Mouse (Mus musculus) lung, embryonic 16.5 days (tissue): ENCODE measurements around the gene Wdr82. TPM values are rescaled to one million over a fixed set of nuclear protein-coding genes. Genes with fewer than 3 reads are reported as not detected.

Experiments used
- ATAC-seq: fragments of 200-750 bp; cut with Nextera tagmentation; 2 replicates; pipeline ENCODE4 v1.8.0; 2017; ENCODE audit warnings: low read depth, mild to moderate bottlenecking, moderate library complexity
- H3K27ac ChIP-seq: fragments of 300-500 bp; sonication (generic); 2 replicates; pipeline ENCODE4 v1.5.1; 2014; ENCODE audit warnings: mild to moderate bottlenecking, control low read depth, low read length
- H3K27me3 ChIP-seq: fragments of 300-500 bp; sonication (generic); 2 replicates; pipeline ENCODE4 v1.6.1; 2014; ENCODE audit warnings: low read depth, low read length, mixed read lengths; ENCODE audit not compliant: control insufficient read depth, insufficient read depth
- H3K36me3 ChIP-seq: fragments of 300-500 bp; sonication (generic); 2 replicates; pipeline ENCODE4 v1.6.1; 2014; ENCODE audit warnings: low read length; ENCODE audit not compliant: control insufficient read depth, insufficient read depth
- H3K4me1 ChIP-seq: fragments of 300-500 bp; sonication (generic); replicated peaks from 2 replicates; pipeline ENCODE4 v1.6.1; 2014; ENCODE audit warnings: low read length, mixed read lengths; ENCODE audit not compliant: control insufficient read depth, insufficient read depth
- H3K4me2 ChIP-seq: fragments of 300-500 bp; sonication (generic); 2 replicates; pipeline ENCODE4 v1.6.1; 2014; ENCODE audit warnings: low read depth, low read length, control low read depth
- H3K4me3 ChIP-seq: fragments of 300-500 bp; sonication (generic); 2 replicates; pipeline ENCODE4 v1.5.1; 2014; ENCODE audit warnings: mild to moderate bottlenecking, low read length, control low read depth
- H3K9ac ChIP-seq: fragments of 300-500 bp; sonication (generic); 2 replicates; pipeline ENCODE4 v1.6.1; 2014; ENCODE audit warnings: low read length, control low read depth
- H3K9me3 ChIP-seq: fragments of 300-500 bp; sonication (generic); 2 replicates; pipeline ENCODE4 v1.6.1; 2016; ENCODE audit warnings: low read length; ENCODE audit not compliant: control insufficient read depth
- WGBS: fragments of 180-500 bp; shearing (Covaris S2); extraction: QIAGEN DNeasy Blood & Tissue Kit; methylation state at CpG from one replicate; pipeline ENCODE4 v1.1.7; 2014; 5-methylcytosine and 5-hydroxymethylcytosine counted together
- polyA plus RNA-seq: library from polyadenylated mRNA; unstranded; fragments of >200 nt; fragmentation: Nextera tagmentation; extraction: Ambion mirVana; gene quantifications from 2 replicates; pipeline ENCODE4 v1.2.1, GENCODE M21; 2015

Wdr82 gene
- polyA plus RNA-seq, 1 experiment from 2014 or later = 17.5 TPM

GRCm38 (mm10) chr9:106183996-106184395 is 13.3 kb downstream of the Wdr82 start:
- WGBS = 86% methylated on average over 5 of the region's 5 CpGs

GRCm38 (mm10) chr9:106191355-106191754 is 20.6 kb downstream of the Wdr82 start:
- ATAC-seq = no peak
- peaks cover 64% of the 10 kb centered on the region for H3K36me3 ChIP-seq
- no peaks in the 10 kb centered on the region for H3K9me3 ChIP-seq
- no peak overlapping the region for H3K9ac ChIP-seq
- 93% methylated on average over 1 of the region's 1 CpGs for WGBS
- no peak overlapping the region for H3K4me3 ChIP-seq
- no peaks in the 10 kb centered on the region for H3K27me3 ChIP-seq
- no peaks in the 10 kb centered on the region for H3K4me1 ChIP-seq
- H3K27ac ChIP-seq = no peak overlapping the region
- no peak overlapping the region for H3K4me2 ChIP-seq

More at GRCm38 (mm10) chr9:106183996-106184395, 13.3 kb downstream of the Wdr82 start:
- Histone ChIP-seq H3K4me3 (no peak overlapping the region), H3K9me3 (no peaks in the 10 kb centered on the region), H3K4me1 (no peaks in the 10 kb centered on the region), H3K4me2 (no peak overlapping the region), H3K36me3 (peaks cover 78% of the 10 kb centered on the region), H3K27ac (no peak overlapping the region), H3K27me3 (no peaks in the 10 kb centered on the region), H3K9ac (no peak overlapping the region)
- no peak for ATAC-seq

GRCm38 (mm10) chr9:106192024-106192423 is 21.3 kb downstream of the Wdr82 start:
- H3K36me3 ChIP-seq = peaks cover 62% of the 10 kb centered on the region
- WGBS = 88% methylated on average over 8 of the region's 8 CpGs

GRCm38 (mm10) chr9:106192998-106193397 is 22.3 kb downstream of the Wdr82 start:
- no peaks in the 10 kb centered on the region for H3K27me3 ChIP-seq
- H3K27ac ChIP-seq = no peak overlapping the region
- no peak overlapping the region for H3K4me3 ChIP-seq
- H3K4me1 ChIP-seq = peaks cover 1% of the 10 kb centered on the region; the same call in 1 of the 2 replicates
- WGBS = 80% methylated on average over 1 of the region's 1 CpGs
- no peaks in the 10 kb centered on the region for H3K9me3 ChIP-seq
- no peak for ATAC-seq
- peaks cover 53% of the 10 kb centered on the region for H3K36me3 ChIP-seq
- no peak overlapping the region for H3K9ac ChIP-seq
- no peak overlapping the region for H3K4me2 ChIP-seq

More at GRCm38 (mm10) chr9:106192024-106192423, 21.3 kb downstream of the Wdr82 start:
- no peak for ATAC-seq
- Histone ChIP-seq H3K4me3 (no peak overlapping the region), H3K4me2 (no peak overlapping the region), H3K9me3 (no peaks in the 10 kb centered on the region), H3K27ac (no peak overlapping the region), H3K27me3 (no peaks in the 10 kb centered on the region), H3K4me1 (no peaks in the 10 kb centered on the region), H3K9ac (no peak overlapping the region)

- no peaks in the 10 kb centered on the region for H3K9me3 ChIP-seq
- WGBS = 86% methylated on average over 8 of the region's 8 CpGs
- H3K4me1 ChIP-seq = peaks cover 7% of the 10 kb centered on the region
- no peaks in the 10 kb centered on the region for H3K27me3 ChIP-seq
- H3K4me3 ChIP-seq = no peak overlapping the region
- no peak for ATAC-seq
- peaks cover 41% of the 10 kb centered on the region for H3K36me3 ChIP-seq
- no peak overlapping the region for H3K4me2 ChIP-seq
- no peak overlapping the region for H3K9ac ChIP-seq
- H3K27ac ChIP-seq = no peak overlapping the region
Measured at GRCm38 (mm10) chr9:106193930-106194807, 23.4 kb downstream of the Wdr82 start.

- no peaks in the 10 kb centered on the region for H3K27me3 ChIP-seq
- H3K36me3 ChIP-seq = peaks cover 28% of the 10 kb centered on the region
- no peak overlapping the region for H3K9ac ChIP-seq
- ATAC-seq = no peak
- H3K4me1 ChIP-seq = peaks cover 15% of the 10 kb centered on the region
- H3K4me2 ChIP-seq = no peak overlapping the region
- no peaks in the 10 kb centered on the region for H3K9me3 ChIP-seq
- H3K4me3 ChIP-seq = no peak overlapping the region
- WGBS = 87% methylated on average over 8 of the region's 8 CpGs
- no peak overlapping the region for H3K27ac ChIP-seq
Measured at GRCm38 (mm10) chr9:106195693-106196092, 25.0 kb downstream of the Wdr82 start.

- H3K9me3 ChIP-seq = no peaks in the 10 kb centered on the region
- H3K4me2 ChIP-seq = no peak overlapping the region
- peaks cover 16% of the 10 kb centered on the region for H3K4me1 ChIP-seq
- H3K4me3 ChIP-seq = no peak overlapping the region
- H3K27ac ChIP-seq = no peak overlapping the region
- peaks cover 19% of the 10 kb centered on the region for H3K36me3 ChIP-seq
- H3K9ac ChIP-seq = no peak overlapping the region
- H3K27me3 ChIP-seq = no peaks in the 10 kb centered on the region
- ATAC-seq = no peak
- WGBS = 77% methylated on average over 3 of the region's 3 CpGs
Measured at GRCm38 (mm10) chr9:106197081-106197713, 26.5 kb downstream of the Wdr82 start.

- Histone ChIP-seq H3K4me1 (peaks cover 18% of the 10 kb centered on the region), H3K4me2 (peak overlapping the region; percentile 78; the same call in 1 of the 2 replicates), H3K27ac (no peak overlapping the region), H3K9me3 (no peaks in the 10 kb centered on the region), H3K9ac (peak overlapping the region; percentile 78), H3K4me3 (peak overlapping the region; percentile 65), H3K36me3 (peaks cover 19% of the 10 kb centered on the region), H3K27me3 (no peaks in the 10 kb centered on the region)
- WGBS = 90% methylated on average over 9 of the region's 9 CpGs
- no peak for ATAC-seq
Measured at GRCm38 (mm10) chr9:106197732-106198131, 27.0 kb downstream of the Wdr82 start.

- peak overlapping the region; percentile 78 for H3K4me2 ChIP-seq
Measured at GRCm38 (mm10) chr9:106198962-106199458, 28.3 kb downstream of the Wdr82 start.

More at GRCm38 (mm10) chr9:106198962-106199458, 28.3 kb downstream of the Wdr82 start:
- ATAC-seq = peak; percentile 65
- Histone ChIP-seq H3K27me3 (no peaks in the 10 kb centered on the region), H3K9ac (peak overlapping the region; percentile 78), H3K27ac (peak overlapping the region; percentile 45), H3K9me3 (no peaks in the 10 kb centered on the region), H3K36me3 (peaks cover 15% of the 10 kb centered on the region), H3K4me3 (peak overlapping the region; percentile 65), H3K4me1 (peaks cover 24% of the 10 kb centered on the region)
- 2% methylated on average over 32 of the region's 51 CpGs for WGBS
